Mouse (Mus musculus) layer of hippocampus, postnatal 36 days (tissue): ENCODE data around the gene Rexo4. TPM values are rescaled to one million over a fixed set of nuclear protein-coding genes. Genes with fewer than 3 reads are reported as not detected.
A peak's percentile ranks its signal among the peaks of the same experiment; 100 is the strongest.

Experiments
- DNase-seq, 2 experiments: peaks; one replicate each; pipeline ENCODE4 v3.0.0; 2022
- total RNA-seq, 2 experiments: library from RNA; stranded (reverse); gene quantifications; 2 replicates each; pipeline ENCODE4 v1.2.3; 2021

Rexo4 gene
- total RNA-seq, result 10 to 100 TPM; 64.8 to 74.5 TPM

DNA sequence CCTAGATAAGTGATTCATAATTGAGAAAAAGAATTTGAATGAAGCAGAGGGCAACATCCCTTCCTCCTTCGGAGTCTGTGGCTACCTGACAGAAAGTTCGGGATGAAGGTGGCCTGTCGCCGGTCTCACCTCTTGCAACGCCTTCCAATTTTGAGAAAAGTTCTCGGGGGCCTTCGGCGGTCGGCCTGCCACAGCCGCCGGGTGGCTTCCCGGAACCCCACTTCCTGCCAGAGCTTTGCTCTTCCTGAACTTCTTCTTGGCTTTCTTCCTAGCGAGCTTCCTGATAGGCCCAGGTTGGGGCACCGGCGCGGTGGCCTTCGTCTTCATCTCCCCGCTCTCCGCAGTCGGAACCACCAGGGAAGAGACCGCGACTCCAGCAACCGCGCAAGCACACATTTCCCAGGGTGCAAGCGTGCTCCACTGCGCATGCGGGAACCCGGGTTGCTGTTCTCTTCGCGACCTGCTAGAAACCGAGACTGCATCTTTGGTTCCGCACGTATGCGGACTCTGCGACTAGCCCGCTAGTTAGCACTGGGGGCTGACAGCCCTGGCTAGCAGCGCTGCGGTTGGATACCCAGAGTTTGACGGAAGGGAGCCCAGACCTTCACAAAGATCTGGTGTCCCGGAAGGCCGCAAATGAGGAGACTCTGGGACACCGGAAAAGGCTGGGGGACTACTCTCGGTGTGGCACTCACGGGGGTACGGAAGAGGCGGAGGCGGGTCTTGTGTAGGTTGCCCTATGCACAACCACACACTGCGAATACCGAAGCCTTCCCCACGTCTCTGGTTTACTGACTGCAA is at the start of gene Rexo4:
Gene Rexo4, minus strand, starts transcription at position 464 of the 801 bp plus-strand sequence.
- peak; percentile 93 to 94 for DNase-seq

DNA sequence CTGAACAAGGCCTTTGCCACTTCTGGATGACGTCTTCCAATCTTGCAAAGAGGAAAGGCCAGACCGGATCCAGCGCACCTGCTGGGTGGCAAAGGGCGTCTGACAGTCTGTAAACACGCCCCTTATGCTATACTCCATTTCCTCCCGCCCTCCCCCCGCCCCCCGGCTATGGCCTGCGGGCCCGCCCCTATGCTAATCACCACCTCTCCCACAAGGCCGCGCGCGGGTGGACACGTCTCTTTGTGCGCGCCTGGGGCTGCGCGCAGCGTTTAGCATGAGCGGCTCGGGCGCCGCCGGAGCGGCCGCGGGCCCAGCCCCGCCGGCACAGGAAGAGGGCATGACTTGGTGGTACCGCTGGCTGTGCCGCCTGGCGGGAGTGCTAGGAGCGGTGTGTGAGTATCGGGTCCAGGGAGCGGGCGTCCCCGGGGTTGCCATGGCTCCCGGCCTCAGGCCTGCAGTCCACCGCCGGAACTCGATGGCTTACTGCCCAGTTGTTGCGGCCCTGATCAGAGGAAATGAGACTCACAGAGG is 45.6 kb upstream of the Rexo4 start, which contains the start of gene Cacfd1:
Gene Cacfd1, plus strand, starts transcription at position 213 of the 531 bp plus-strand sequence.
- peak; percentile 81 to 82 for DNase-seq

DNA sequence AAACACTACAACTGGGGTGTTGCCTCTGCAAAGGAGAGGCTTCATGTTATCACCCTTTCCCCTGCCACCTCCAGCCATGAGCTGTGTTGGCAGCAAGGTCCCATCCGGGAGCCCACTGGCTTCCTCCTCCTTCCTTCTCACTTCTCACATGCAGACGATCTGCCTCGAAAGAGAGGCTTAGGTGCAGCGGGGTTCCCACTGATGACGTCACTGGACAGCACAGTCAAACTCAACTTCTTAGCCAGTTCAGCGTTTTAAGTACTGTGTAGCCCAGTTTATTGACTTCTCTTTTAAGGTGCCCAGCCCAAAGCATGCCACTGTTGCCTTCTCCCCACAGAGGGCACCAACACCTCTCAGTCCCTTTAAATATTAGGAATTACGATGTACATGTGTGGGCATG is 43.5 kb upstream of the Rexo4 start:
- no peak for DNase-seq

DNA sequence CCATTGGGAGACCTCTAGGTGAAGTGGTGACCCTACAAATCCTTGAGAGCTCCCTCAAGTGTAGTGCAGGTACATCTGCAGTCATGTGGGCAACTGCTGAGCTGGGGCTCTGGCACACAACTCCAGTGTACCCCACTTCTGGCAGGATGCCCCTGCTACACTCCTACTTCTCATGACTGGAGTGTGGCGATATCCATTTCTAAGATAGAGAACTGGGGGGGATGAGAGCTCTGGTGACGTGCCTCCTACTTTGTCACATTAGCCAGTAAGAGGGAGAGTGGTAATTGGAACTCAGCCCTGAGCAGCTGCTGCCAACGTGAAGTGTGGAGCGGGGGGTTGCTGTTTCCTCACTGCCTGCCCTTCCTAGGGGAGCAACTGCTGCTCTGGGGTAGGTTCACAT is 42.1 kb upstream of the Rexo4 start:
- peak in 1 of 2 experiments; percentile 21 for DNase-seq

GRCm38 (mm10) chr2:26997993-26998392 is 33.8 kb upstream of the Rexo4 start:
- DNase-seq, result no peak

GRCm38 (mm10) chr2:26997498-26997897 is 33.3 kb upstream of the Rexo4 start:
- no peak for DNase-seq

DNA sequence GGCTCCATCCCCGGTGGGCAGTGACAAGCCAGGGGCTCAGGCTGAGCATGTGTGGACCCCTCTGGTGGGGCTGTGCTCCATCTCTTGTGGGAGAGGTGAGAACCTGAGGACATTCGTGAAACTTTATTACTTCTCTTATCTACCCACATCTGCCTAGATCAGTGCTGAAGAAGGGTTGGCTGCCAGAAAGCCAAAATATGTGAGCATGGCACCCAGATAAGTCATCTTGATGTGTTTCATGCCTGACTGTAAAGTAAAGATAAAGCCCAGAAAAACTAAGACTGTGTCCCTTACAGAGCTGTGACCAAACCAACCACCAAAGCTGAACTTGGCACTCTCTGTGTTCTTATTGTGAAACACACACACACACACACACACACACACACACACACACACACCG is 29.8 kb upstream of the Rexo4 start:
- no peak for DNase-seq

- DNase-seq, result no peak
Measured at GRCm38 (mm10) chr2:26984640-26985039, 20.5 kb upstream of the Rexo4 start.

DNA sequence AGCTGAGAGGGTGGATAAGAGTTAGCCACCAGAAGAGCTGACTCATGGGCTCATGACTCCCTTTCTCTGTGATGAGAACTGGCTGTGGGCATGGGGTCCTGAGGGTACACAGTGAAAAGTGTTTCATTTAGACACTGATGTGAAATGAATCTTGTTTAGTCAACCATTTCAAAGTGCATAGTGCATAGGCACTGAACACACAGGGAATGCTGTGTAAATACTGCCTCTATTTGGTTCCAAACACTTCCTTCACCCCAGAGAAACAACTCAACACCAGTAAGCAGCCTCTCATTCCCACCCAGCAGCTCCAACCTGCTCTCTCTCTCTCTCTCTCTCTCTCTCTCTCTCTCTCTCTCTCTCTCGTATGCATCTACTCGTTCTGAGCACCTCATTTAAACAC is 20.0 kb upstream of the Rexo4 start:
- DNase-seq, result no peak

DNA sequence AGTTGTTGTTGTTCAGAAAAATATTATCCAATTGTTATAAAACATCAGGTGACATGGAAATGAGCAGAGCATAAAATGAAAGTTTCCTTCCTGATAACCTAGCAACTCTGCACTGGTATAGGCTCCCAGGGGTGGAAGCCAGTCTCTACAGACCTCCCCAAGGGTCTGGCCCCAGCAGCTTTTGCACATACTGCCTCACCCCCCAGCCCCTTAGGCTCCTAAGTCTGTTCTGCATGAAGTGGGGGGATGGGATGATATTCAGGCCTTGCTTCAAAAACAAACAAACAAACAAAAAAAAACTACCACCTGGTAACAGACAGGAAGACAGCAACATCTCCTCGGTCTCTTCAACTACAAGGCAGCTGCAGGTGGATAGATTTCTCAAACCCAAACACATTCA is 16.2 kb upstream of the Rexo4 start:
- DNase-seq, result no peak

GRCm38 (mm10) chr2:26973960-26974359 is 9.8 kb upstream of the Rexo4 start:
- DNase-seq, result no peak

DNA sequence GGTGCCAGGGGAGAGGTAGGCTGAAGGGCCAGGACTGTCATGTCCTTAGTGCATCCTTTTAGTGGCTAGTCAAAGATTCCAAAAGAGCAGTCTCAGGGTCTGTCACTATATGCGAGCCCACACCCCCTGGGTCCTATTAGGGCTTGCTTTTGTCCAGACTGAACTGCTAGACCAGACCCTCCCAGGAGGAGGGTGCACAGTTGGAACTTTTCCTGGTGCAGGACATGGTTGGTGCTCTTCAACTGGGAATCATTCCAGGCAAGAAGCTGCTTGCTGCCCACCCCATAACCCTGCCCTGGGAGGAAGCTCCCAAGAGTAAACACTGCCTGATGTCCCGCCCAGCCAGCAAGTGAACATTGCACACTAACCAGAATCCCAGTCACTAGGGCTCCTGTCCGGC is 8.9 kb upstream of the Rexo4 start, which contains the start of gene Adamts13:
Gene Adamts13, plus strand, starts transcription at position 301 of the 400 bp plus-strand sequence.
- no peak for DNase-seq

DNA sequence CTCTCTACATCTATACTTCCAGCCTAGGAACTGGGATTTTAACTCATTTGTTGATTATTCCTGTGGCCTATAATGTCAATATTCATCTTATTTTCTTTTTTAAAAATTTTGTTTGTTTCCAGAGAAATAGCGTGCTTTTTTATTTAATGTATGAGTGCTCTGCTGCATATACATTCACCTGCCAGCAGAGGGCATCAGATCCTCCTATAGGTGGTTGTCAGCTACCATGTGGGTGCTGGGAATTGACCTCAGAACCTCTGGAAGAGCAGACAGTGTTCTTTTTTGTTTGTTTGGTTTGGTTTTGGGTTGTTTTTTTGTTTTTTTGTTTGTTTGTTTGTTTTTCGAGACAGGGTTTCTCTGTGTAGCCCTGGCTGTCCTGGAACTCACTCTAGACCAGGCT is 3.1 kb upstream of the Rexo4 start:
- DNase-seq, result no peak

DNA sequence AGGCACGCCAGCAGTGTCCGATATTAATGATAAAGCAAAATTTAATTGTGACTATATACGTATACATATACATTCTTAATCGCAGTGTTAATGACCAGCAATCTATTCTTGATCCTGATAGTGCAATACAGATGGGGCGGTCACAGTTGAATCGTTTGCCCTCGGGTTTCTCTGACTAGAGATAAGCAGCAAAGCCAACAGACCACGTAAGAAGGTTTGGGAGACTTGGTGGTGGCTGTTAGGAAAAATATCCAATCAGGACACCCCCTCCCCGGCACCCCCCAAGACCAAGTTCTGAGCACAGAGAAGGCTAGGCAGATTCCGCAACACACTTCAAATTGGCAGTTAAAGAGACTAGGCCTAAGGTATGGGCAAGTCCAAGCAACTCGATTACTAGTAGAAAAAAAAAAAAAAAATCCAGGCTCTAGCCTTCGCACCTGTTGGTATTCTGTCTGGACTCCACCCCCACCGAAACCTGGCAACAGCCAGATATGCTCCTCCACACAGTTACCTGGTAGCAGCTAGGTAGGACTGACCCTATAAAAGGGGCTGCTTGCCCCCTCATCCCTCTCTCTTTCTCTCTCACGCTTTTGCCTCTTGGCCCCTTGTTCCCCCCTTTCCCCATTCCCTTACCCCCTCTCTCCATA is 661 bp upstream of the Rexo4 start:
- no peak for DNase-seq

GRCm38 (mm10) chr2:26960756-26961155 is 3.4 kb downstream of the Rexo4 start:
- DNase-seq, result no peak

DNA sequence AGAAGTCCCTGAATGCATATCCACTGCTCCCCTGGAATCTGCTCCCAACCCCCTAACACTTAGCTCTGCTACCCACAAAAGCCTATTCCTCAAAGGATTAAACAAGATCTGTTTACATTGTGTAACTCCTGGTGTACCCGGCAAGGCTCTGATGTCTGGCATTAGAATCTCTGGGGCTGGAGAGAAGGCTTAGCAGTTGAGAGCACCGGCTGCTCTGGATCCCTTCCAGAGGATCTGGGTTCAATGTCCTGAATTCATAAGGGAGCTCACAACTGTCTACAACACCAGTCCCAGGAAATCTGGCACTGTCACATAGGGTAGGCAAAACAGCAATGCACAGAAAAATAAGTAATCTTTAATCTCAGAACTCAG is 6.7 kb downstream of the Rexo4 start:
- no peak for DNase-seq

- DNase-seq, result no peak
Measured at GRCm38 (mm10) chr2:26956811-26957487, 7.2 kb downstream of the Rexo4 start.

GRCm38 (mm10) chr2:26954735-26955395 is 9.3 kb downstream of the Rexo4 start:
- no peak for DNase-seq

- no peak for DNase-seq
Measured at GRCm38 (mm10) chr2:26952866-26953265, 11.3 kb downstream of the Rexo4 start.

DNA sequence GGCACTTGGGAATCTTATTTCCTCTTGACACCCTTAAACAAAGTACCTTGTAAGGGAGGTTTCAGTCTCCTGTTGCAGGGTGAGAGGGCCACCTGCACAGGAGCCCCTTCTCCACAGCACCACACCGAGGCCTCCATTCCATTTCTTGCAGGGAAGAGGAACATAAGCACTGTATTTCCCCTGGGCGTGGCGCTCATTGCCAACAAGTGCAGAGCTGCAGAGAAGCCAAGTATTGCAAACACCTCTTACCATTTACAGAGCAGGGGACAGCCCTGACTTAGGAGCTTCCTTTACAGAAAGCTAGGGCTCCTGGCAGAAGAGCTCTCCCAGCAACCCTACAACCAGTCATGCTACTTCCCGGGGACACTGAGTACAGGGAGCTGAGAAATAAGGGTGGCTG is 12.0 kb downstream of the Rexo4 start:
- DNase-seq, result no peak

- no peak for DNase-seq
Measured at GRCm38 (mm10) chr2:26951346-26951905, 12.8 kb downstream of the Rexo4 start.

DNA sequence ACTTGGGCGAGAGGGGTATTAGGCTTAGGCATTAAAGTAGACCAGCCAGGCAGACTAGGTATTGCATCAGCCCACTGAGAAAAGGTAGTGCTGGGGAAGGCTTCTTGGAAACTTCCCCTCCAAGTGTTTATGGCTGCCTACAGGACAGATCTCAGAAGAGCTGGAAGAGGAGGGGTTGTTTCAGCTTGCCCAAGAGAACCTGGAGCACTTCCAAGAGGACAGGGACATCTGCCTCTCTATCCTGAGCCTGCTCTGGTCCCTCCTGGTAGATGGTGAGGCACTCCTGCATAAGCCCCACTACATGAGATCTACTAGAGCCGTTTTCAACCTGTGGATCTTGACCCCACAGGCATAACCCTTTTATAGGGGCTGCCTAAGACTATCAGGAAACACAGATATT is 13.8 kb downstream of the Rexo4 start:
- no peak for DNase-seq
